Mouse (Mus musculus) layer of hippocampus, adult 2 months (tissue): ENCODE measurements around the gene Zfp64. TPM values are rescaled to one million over a fixed set of nuclear protein-coding genes. Genes with fewer than 3 reads are reported as not detected.
A peak's percentile ranks its signal among the peaks of the same experiment; 100 is the strongest.
"Not testable (repeated sequence)": the region's sequence is repeated elsewhere in the genome, so short reads cannot be mapped to it uniquely, and the experiment has no call there.

Experiments
- DNase-seq, 2 experiments: peaks; one replicate each; pipeline ENCODE4 v3.0.0; 2022; ENCODE audit warnings: low spot score in 2 of 2
- H3K27ac ChIP-seq: fragments of 200-600 bp; 2 replicates; pipeline ENCODE4 v1.8.1; 2022
- H3K4me3 ChIP-seq: fragments of 200-600 bp; 2 replicates; pipeline ENCODE4 v1.8.1; 2022; ENCODE audit warnings: mild to moderate bottlenecking
- CTCF ChIP-seq: fragments of 200-600 bp; conservative IDR thresholded peaks from 2 replicates; pipeline ENCODE4 v1.8.1; 2022; ENCODE audit warnings: antibody characterized with exemption, mild to moderate bottlenecking, moderate library complexity
- total RNA-seq, 2 experiments: library from RNA; stranded (reverse); gene quantifications; 2 replicates each; pipeline ENCODE4 v1.2.3; 2021

Gene Zfp64
- total RNA-seq, 2 experiments from 2014 or later = 17.0 to 17.6 TPM

GRCm38 (mm10) chr2:168876631-168877030, 78.8 kb downstream of the Zfp64 start:
- no peak for TF ChIP-seq CTCF
- Histone ChIP-seq H3K27ac (no peak overlapping the region), H3K4me3 (no peak overlapping the region)
- no peak for DNase-seq

GRCm38 (mm10) chr2:168874498-168874897, 80.9 kb downstream of the Zfp64 start:
- TF ChIP-seq CTCF = no peak
- Histone ChIP-seq H3K27ac (no peak overlapping the region), H3K4me3 (no peak overlapping the region)
- DNase-seq = peak; percentile 34 to 47

DNA sequence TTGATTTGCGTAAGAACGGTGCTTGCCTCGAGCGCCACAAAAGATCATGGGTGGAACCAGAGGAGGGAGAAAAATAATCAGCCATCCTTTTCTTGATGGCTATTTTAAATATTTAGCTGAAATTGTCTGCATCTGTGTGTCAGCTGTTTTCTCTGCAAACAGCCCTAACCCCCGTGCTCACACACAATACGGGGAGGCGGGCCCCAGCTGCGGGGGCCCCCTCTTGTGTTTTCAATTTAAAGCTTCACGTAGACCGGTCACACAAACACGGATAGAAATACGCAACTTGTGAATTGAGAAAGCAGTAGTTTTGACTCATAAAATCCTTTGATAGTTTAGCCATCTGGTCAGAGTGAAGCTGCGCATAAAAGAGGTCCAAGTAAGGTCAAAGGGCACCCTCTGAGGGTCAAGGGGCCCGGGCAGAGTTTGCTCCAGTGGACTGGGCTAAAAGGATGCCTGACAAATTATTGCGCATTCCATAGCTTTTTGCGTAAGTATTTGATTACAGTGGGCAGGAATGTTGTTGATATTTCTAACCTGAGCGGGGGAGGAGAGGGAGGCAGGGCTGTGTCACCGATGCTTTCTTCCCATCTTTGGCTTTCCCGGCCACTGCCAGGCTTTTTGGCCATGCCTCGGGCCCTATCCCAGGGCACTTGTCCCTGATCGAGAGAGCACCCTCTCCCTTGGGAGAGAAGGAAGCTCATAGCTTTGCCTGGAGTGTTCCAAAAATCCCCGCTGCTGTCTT, 83.4 kb downstream of the Zfp64 start:
- DNase-seq = no peak
- H3K27ac ChIP-seq = no peak overlapping the region
- H3K4me3 ChIP-seq = no peak overlapping the region
- TF ChIP-seq CTCF = no peak

DNA sequence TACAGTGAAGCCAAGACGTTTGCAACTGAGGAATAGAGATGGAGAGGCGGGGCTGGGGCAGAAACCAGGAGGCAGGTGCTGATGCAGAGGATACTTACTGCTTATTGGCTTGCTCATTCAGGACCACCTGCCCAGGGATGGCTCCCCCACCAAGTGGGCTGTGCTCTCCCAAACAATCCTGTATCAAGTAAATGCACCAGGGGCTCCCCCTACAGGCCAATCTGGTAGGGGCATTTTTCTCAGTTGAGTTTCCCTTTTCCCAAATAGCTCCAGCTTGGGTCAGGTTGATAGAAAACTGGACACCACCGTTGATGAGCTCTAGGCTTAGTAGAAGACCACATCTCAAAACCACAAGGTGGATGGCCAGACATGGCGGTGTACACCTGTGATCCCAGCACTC, 84.9 kb downstream of the Zfp64 start:
- Histone ChIP-seq H3K27ac (no peak overlapping the region), H3K4me3 (no peak overlapping the region)
- DNase-seq = peak in 1 of 2 experiments; percentile 39
- TF ChIP-seq CTCF = peak; percentile 79

GRCm38 (mm10) chr2:168866942-168867341, 88.4 kb downstream of the Zfp64 start:
- Histone ChIP-seq H3K4me3 (no peak overlapping the region), H3K27ac (no peak overlapping the region)
- TF ChIP-seq CTCF = no peak
- DNase-seq = no peak

- no peak overlapping the region for H3K4me3 ChIP-seq
- H3K27ac ChIP-seq = no peak overlapping the region
- DNase-seq = no peak
- TF ChIP-seq CTCF = no peak
These were observed 89.0 kb downstream of the Zfp64 start for GRCm38 (mm10) chr2:168866436-168866835.

DNA sequence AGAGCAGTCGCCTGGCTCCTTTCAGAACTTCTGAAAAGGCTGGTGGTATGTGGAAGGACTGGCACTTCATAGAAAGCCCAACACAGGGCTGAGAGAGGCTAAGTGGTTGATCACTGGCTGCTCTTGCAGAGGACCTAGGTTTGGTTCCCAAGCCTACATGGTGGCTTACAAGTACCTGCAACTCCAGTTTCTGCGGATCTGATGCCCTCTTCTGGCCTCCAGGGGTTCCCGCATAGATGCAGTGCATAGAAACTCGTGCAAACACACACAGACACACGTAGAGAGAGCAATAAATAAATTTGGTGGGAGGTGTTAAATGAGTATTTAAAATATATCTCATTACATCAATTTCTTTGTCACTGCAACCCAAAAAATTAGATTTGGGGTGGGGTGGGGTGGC, 90.5 kb downstream of the Zfp64 start:
- Histone ChIP-seq H3K27ac (no peak overlapping the region), H3K4me3 (no peak overlapping the region)
- no peak for DNase-seq
- TF ChIP-seq CTCF = no peak

DNA sequence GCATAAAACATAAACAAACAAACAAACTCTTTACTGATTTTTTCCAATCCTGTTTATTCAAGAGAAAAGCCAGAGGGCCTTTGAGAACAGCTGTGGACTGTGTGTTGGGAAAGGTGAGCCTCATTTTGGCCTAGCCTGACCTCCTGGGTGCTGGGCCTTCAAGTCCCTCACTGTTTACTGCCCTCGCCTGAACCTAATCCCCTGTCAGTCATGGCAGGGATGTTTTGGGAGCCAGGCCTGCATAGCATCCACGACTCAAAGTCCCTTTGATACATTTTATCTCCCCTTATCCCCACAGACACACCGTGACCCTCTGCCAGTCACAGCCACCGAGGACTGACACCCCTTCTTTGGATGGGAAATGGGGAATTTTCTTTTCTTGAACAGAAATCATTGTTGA, 92.7 kb downstream of the Zfp64 start:
- TF ChIP-seq CTCF = no peak
- Histone ChIP-seq H3K4me3 (no peak overlapping the region), H3K27ac (no peak overlapping the region)
- DNase-seq = no peak

DNA sequence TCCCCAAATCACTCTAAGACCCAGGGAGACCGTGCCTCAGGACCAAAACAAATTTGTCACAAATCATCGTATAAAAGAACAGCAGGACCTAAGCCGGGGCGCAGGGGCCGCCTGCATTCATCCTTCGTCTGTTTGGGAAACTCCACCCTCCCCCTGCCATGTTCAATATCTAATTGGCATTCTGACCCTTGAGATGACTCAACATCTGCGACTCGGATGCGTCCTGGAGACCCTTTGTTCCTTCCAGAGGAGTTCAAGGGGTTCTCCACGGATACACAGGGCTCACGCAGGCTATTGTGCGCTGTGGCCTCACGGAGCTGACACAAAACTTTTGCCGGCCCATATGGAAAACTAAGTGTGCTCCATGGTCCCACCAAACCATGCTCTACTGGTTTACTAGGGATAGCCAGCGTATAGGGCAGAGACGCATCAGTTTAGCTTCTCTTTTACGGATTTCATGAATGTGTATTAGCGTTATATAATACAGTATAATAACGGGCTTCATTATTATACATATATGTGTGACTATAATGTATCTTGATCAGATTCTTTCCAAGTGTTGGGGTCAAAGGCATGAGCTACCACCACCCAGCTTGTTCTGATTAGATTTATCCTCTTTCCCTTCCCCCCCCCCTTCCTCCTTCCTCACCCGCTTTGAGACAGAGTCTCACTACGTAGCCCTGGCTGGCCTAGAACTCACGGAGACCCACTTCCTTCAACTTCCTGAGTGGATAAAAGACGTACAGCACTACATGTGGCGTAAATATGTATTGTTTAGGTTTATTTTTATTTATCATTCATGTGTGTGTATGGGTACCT, 94.3 kb downstream of the Zfp64 start:
- no peak for TF ChIP-seq CTCF
- no peak for DNase-seq
- H3K27ac ChIP-seq = no peak overlapping the region
- H3K4me3 ChIP-seq = no peak overlapping the region

- no peak for DNase-seq
- TF ChIP-seq CTCF = no peak
- H3K27ac ChIP-seq = no peak overlapping the region
- H3K4me3 ChIP-seq = no peak overlapping the region
These were observed 95.2 kb downstream of the Zfp64 start for GRCm38 (mm10) chr2:168860032-168860691.

- Histone ChIP-seq H3K4me3 (no peak overlapping the region), H3K27ac (no peak overlapping the region)
- no peak for TF ChIP-seq CTCF
- no peak for DNase-seq
These were observed 98.7 kb downstream of the Zfp64 start for GRCm38 (mm10) chr2:168856638-168857037.

GRCm38 (mm10) chr2:168854777-168855176, 100.6 kb downstream of the Zfp64 start:
- no peak for DNase-seq
- no peak overlapping the region for H3K4me3 ChIP-seq
- H3K27ac ChIP-seq = no peak overlapping the region
- TF ChIP-seq CTCF = no peak

DNA sequence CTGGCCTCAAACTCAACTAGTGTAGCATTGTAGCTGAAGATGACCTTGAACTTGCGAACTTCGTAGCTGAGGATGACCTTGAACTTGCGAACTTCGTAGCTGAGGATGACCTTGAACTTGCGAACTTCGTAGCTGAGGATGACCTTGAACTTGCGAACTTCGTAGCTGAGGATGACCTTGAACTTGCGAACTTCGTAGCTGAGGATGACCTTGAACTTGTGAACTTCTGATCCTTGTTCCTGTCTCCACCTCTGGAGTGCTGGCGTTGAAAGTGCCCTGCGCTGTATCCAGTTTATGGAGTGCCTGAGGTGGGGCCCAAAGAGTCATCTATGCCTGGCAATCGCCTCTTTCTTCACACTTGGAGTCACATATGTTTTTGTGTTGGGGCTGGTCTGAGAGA, 101.5 kb downstream of the Zfp64 start:
- H3K27ac ChIP-seq, DNase-seq, H3K4me3 ChIP-seq: not testable (repeated sequence)

DNA sequence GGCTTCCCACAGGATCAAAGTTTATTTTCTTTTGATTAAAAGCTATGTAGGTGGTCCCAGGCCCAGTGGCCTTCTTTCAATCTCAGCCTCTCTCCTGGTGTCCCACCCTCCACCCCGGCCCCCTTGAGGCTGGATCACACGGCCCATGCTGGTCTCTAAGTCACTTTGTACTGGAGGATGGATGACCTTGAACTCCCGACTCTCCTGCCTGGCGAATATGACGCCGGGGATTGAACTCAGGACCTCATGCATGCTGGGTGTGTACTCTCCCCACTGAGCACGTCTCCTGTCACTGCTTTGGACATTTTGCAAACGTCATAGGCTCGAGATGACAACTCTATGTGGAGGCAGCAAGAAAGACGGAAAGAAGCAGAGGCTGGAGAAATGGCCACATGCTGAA, 103.8 kb downstream of the Zfp64 start:
- no peak for TF ChIP-seq CTCF
- Histone ChIP-seq H3K4me3 (no peak overlapping the region), H3K27ac (no peak overlapping the region)
- DNase-seq = no peak
